Mouse (Mus musculus): ENCODE data around the gene Phf2.

DNA sequence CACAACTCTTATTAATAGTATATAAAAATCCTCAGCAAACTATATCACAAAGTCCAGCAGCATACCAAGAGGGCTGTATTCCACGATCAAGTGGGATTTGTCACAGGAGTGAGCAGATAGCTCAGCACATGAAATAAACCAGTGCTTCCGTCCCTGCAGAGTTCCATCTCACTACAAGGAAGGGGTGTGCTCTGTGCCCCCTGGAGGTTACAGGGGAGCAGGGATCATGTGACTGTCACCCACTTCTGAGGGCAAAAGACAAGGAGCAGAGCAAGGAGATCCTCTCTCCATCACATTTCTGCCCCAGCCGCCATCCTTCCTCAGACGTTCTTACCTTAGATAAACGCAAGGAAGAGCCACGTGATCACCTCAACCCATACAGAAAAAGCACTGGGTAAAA, 33.4 kb downstream of the Phf2 start:
- TF ChIP-seq GATA1 (IDR thresholded peaks at IDR 0.05; ENCODE audit: borderline replicate concordance, low read length) (no peak), FLI1 (IDR thresholded peaks at IDR 0.05; ENCODE audit: low read length) (no peak)

Data from megakaryocyte, embryonic 14.5 days (primary cell).